Mouse (Mus musculus) left cerebral cortex, postnatal 36 days (tissue): ENCODE results near the gene Magi2. TPM values are rescaled to one million over a fixed set of nuclear protein-coding genes. Genes with fewer than 3 reads are reported as not detected.

ENCODE experiments used
- DNase-seq, 2 experiments: peaks; one replicate each; pipeline ENCODE4 v3.0.0; 2021 to 2022; ENCODE audit warnings: low spot score in 2 of 2, mixed read lengths in 1 of 2
- intact Hi-C: fragments of 180-260 bp; cut with DNase I; formaldehyde crosslinking; loops from one replicate; pipeline ENCODE4 v1.15.1; 2025
- total RNA-seq, 2 experiments: library from RNA; stranded (reverse); gene quantifications; 2 replicates each; pipeline ENCODE4 v1.2.3; 2021

The Magi2 gene
- total RNA-seq, 2 experiments from 2014 or later, result 121 to 141 TPM

DNA sequence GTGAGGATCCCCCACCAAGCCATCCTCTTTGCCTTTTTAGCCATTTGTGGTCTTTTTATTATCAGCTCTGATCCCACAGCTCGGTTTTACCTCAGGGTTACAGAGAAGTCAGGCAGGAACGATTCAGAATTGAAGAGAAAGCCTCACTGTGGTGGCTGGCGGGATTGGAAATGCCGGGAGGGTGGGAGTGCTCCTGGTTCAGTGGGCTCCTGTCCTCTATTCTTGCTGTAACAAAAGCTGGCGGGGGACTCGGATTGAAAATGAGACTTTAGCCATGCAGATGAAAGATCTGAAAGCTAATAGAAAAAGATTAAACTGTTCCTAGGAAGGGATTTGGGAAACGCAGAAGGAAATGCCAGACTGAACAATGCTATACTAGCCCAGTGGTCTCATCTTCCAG is 1524.2 kb downstream of the Magi2 start:
- no peak for DNase-seq
- intact Hi-C loops, result no loop called here

DNA sequence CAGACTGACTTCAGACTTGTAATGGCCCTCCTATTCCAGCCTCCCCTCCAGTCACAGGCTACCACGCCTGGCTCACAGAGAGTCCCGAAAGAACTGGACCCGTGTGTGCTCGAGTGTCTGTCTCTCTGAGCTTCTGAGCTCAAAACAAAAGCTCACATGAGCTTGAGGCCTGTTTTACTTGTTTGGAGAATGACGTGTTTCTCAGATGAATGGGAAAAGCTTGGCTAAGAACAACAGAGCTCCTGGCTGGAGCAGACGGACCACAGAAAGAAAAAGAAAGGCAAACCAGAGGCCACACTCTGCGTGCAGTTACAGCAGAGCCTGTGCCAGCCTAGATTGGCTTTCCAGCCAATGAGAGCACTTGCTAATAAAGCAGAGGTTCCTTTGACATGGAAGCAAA is 1524.9 kb downstream of the Magi2 start:
- DNase-seq, result no peak
- intact Hi-C loops, result no loop called here

DNA sequence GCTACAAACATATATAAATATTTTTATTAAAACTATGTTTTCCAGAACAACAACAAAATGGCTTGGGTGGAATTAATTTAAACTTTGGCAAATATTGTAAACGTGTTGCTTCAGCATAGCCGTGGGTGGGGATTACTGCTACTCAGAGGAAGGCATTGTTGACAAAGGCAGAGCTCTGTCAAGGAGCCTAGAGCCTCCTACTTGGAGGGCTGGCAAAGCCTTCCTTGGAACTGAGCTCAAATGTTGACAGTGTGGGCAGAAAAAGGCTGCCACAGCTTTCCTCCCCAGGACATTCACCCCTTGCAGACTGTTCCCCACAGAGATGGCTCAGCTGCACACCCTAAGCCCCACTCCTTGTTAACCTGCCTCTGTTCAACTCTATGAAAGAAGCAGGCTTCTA is 1526.3 kb downstream of the Magi2 start:
- no peak for DNase-seq
- intact Hi-C loops, result no loop called here

DNA sequence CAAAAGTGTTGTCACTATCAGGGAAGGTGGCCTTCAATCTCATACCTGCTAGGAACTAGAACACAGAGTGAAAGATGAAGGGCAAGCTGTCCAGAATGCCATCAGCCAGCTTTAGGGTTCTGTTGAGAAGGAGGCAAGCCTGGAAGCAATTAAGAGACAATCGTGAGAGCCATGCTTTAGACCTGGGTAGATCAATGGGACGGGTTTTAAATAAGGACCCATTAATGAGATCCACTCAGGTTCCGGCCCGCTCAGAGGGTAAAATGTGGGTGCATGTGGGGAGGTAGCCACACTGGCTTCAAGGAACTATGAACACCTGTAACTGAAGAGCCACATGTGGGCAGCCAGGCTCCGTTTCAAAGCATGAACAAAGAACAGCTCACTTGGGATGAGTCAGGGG is 1527.1 kb downstream of the Magi2 start:
- intact Hi-C loops, result no loop called here
- DNase-seq, result no peak
